Mouse (Mus musculus) megakaryocyte-erythroid progenitor cell, adult 5-6 weeks (primary cell): Measurements from ENCODE around the gene Clec10a. TPM values are rescaled to one million over a fixed set of nuclear protein-coding genes. Genes with fewer than 3 reads are reported as not detected.

Experiments
- ATAC-seq: replicated peaks from 2 replicates; pipeline ENCODE4 v1.8.0; 2016; ENCODE audit warnings: mild to moderate bottlenecking, inconsistent platforms; ENCODE audit not compliant: severe bottlenecking, poor library complexity, low FRiP score, low TSS enrichment
- total RNA-seq, 2 experiments: library from RNA; stranded (forward) in 1 of 2; stranded (reverse) in 1 of 2; fragments of 200-1000, 215-1000 nt in 1 of 2; fragments of >200 nt in 1 of 2; fragmentation: Nextera tagmentation in 1 of 2; gene quantifications; 2 replicates each; pipeline ENCODE4 v1.2.3; 2014 to 2017

Gene Clec10a
- total RNA-seq, 2 experiments from 2014 or later: 0.75 TPM; not detected in 1

GRCm38 (mm10) chr11:70178756-70179155 lies 22.8 kb downstream of the Clec10a start:
- no peak for ATAC-seq

- no peak for ATAC-seq
Measured at GRCm38 (mm10) chr11:70179401-70179800, 23.4 kb downstream of the Clec10a start.

DNA sequence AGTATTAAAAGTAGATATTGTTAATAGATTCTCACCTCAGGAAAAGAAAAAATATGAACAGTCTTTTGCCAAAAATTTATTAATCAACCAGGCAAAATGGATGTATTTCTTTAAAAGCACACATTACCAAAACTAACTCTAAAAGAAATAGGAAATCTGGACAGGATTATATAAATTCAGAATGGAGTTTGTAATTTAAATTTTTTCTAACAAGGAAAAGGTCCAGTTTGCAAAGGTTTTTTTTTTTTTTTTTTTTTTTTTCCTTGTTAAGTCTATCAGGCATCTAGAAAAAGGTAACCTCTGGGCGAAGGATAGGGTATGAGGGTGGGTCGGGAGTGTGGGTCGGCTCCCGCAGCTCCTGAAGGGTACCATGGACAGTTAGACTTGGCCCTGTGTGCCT lies 24.5 kb downstream of the Clec10a start:
- ATAC-seq: no peak

DNA sequence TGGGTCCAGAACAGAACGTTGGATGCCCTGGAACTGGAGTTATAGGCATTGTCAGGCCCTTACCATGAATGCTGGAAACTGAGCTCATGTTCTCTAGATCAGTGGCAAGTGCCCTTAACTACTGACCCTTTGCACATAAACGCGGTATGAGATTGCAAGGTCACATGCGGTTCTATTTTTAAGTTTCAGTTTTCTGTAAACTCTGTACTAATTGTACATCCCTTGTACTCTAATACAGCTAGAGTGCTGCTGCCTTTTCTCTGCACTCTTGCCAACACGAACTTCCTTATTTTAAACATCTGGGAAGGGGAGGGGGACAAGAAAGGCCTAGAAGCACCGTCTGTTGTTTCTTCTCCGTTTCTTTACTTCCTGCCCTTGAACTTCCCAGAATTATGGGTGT lies 29.1 kb downstream of the Clec10a start:
- no peak for ATAC-seq

DNA sequence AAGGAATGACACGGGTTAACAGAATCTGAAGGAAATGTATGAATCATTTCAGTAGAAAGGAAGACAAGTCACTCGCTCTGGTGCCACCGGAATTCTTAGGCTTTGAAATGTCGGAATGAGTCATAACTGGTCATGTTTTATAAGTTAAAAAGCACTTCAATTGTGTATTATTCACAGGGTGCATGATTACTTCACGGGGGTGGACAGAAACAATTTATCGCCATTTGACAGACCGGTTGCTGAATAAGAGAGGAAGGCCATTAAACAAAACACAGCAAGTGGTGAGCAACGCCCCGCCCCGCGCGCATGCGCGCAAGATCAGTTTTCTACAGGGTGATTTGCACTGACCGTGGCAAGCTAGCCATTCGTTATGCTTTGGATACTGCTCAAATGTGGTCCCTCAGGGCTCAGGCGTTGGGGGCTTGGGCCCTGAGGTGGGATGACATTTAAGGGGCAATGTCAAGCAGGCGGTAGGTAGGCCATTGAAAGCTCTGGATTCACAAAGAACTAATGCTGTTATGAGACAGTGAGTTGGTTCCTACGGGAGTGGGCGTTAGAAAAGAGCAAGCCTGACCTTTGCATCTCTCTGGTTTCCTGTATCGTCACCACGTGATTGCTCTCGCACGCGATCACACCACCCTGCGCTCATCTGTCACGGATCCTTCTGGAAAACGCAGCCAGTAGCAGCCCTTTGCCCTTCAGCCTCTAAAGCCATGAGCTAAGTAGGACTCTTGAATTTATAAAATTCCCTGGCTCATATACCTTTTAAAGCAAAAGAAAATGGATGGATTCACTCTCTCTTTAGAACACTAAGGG lies 33.5 kb downstream of the Clec10a start:
- ATAC-seq: no peak

DNA sequence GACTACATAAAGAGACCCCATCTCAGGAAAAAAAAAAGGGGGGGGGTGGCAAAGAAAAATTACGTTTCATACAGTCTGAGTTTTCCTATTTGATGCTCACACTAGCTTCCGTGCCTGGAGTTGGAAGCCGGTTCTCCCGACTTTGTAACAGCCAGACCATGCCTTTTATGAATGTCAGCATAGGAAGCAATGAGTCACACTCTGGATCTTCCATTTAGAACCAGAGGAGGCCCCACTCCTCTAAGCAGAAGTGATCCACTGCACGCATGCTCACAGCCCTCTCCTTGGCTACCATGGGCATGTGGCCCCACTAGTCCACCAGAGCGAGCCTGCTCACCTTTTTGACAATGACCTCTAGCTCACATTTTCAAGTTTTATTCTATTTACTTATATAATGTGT lies 35.2 kb downstream of the Clec10a start:
- ATAC-seq: no peak

DNA sequence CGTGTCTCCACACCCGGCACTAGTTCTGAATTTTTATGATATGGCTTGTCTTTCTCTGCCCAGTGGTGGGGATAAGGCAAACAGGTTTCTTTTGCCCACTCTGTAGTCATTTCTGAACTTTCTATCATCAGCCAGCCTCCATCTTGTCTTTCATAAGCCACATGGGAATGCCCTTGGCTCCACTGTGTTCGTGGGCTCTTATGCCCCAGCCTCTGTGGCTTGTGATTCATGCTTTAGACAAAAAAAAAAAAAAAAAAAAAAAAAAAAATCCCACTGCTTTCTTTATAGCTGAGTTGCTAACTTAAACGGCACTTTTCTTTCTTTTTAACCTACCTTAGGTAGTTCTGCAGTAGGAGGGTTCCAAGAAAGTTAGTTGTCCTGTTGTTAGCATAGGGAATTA lies 36.2 kb downstream of the Clec10a start:
- ATAC-seq: no peak

DNA sequence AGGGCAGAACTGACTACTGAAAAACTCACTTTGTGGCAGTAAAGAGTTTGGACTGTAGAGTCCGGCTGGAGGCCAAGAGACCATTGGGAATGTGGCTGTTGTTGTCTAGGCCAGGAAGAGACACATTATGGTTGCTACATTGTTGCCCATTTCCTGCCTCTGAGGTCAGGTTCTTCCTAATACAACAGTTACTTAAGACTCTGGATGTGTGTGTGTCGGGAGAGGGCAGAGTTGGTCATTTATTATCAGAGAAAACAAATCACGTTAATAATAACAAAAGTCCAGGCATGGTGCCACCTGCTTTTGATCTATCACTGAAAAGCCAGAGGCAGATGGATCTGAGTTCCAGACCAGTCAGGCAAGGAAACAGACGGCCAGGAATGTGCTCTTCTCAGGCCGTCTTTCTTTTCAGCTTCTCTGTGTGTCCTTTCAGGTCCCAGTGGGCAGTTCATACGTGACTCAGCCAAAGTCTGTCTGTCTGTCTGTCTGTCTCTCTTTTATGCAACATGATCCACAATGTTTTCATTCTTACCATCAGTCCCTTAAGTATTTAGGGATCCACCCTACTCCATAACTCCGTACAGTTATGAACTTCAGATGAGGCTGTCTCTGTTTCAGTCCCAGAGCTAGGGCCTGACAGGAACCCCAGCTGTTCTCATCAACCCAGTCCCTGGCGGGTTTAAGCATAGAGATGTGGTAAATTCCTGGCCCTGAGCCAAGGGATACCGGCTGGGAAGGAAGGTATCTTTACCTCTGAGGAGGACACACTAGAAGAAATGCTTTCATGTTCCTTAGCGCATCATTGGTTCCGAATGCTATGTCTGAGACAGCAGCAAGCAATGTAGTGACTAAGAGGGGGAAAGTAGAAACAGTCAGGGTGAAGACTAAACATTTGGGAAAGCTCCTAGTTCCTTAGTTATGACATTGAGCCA lies 37.6 kb downstream of the Clec10a start:
- no peak for ATAC-seq

DNA sequence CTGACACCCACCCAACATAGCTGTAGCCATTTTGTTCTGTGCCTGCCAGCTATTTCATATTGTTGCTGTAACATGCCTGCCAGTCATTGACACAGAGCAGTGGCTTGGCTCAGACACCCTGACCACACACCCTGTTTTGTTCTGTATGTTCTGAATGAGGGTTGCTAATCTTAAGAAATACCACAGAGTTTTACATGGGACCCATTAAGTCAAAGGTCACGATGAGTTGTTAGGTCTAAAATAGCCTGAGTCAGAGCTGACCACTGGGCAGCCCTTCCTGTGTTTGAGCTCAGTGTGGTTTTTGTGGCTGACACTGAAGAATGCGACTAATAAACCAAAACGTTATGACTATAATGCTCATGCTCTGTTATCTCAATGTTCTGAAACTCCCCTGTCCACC lies 42.3 kb downstream of the Clec10a start:
- ATAC-seq: no peak

DNA sequence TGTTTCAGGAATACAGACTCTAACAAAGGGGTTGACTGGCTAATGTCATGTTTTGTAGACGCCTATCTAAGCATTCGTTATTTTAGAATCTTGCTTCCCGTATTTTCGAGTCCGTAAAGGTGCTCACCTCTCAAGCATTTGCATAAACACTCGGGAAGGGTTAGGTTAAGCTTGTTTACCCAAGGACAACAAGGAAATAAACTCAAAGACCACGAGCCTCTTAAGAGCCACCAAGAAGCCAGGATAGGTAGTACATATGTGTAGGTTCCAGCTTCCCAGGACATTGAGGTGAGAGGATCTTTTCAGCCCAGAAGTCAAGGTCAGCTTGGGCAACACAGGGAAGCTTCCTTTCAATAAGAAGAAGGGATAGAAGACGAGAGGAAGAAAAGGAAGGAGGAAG lies 43.1 kb downstream of the Clec10a start:
- no peak for ATAC-seq

DNA sequence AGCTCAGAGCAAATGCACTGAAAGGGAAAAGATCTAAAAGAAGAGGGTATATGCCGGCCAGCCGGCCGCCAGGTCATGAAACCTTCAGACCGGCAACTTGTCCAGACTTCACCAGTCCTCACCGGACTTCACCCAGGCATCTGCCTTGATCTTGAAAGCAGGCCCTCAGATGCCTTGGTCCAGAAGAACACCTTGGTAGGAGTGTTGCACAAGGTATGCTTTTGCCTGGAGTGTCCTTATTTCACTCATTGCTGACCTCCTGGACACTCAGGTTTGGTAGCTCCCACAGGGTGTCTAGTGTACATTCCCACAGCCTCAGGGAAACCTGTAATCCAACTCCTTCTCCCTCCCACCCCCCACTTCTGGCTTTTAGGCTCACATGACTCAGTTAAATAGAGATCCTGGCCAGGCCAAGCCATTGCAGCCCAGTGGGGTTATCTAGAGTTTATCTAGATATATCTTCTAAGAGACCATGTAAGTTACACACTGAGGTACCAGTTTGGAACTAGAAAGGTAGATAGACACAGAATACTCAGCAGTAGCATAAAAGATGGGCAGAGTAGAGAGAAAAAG lies 44.1 kb downstream of the Clec10a start:
- no peak for ATAC-seq

GRCm38 (mm10) chr11:70201691-70202090 lies 45.7 kb downstream of the Clec10a start:
- ATAC-seq: peak; percentile 83

DNA sequence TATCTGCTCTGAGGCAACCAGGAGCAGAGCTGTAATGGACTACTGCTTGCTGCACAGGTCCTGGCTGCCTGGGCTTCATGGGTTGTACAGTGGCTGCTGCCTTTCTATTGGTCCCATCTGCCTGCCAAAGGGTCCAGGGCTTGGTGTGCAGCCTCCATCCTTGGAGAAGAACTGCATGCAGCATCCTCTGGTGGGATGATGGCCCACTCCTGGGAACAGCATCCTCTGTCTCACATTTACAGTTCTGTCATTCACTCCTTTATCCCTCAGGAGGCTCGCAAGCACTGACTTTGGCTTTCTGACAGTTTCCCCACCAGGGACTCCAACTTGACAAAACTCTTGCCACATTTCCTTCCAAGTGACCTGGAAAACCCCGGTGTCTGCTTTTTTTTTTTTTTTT lies 50.8 kb downstream of the Clec10a start:
- ATAC-seq: no peak

- no peak for ATAC-seq
Measured at GRCm38 (mm10) chr11:70207283-70207682, 51.3 kb downstream of the Clec10a start.

DNA sequence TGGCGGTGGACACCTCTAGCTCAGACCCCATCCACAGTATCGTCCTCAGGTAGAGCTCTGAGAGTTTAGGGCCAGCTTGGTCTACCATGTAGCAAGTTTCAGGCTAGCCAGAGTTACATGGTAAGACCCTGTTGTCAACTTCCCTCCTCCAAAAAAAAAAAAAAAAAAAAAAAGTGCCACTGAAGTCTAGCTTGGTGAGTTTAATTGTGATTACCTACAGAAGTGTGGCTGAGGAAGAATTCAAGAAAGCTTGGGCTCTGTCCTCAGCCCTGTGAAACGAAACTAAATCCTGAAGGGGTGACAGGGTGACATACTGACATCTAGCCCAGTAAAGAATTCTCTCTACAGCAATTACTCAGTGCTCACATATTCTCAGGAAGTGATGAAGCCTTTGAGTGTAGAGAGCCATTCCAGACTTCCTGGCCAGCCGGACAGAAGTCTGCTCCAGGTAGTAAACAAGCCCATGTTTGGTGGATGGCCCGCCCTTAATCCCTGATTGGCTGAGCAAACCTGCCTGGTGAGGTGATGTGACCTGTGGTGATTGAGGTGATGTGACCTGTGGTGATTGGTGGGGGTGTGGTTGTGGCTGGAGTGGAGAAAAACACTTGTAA lies 52.9 kb downstream of the Clec10a start:
- no peak for ATAC-seq

DNA sequence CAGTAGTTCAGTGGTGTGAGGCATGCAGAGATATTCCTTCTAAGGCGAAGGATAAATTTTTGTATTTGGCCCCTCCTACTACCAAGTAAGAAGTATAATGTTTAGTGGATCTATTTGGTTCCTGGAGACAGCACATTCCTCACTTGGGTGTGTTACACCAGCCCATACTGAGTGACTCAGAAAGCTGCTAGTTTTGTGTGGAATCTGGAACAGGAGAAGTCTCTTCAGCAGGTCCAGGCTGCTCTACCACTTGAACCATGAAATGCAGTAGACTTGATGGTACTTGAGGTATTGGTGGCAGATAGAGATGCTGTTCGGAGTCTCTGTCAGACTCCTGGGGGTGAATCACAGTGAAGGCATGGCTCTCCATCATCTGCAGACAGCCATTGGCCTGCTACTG lies 54.7 kb downstream of the Clec10a start:
- ATAC-seq: no peak

DNA sequence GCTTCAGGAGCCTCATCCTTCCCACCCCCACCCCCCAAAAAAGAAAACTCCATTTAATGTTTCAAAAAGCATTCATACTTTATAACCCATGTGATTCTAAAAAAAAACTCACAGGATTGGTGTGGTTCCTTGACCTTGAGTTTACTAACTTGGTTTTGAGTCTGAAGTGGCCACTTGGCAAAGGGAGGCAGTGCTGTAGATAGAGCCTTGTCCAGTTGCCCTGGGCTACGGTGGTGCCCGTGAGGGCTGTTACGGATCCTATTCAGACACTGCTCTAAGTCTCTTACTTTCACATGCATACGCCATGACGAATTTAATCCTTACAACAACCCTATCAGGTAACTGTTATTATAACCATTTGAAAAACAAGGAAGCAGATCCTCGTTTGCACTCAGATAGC lies 56.0 kb downstream of the Clec10a start:
- ATAC-seq: no peak

GRCm38 (mm10) chr11:70212423-70212822 lies 56.4 kb downstream of the Clec10a start, which contains the start of gene Slc16a11:
Slc16a11 (plus strand) TSS chr11:70212752.
- no peak for ATAC-seq

- ATAC-seq: peak; percentile 40; the same call in 1 of the 2 replicates
Measured at GRCm38 (mm10) chr11:70212896-70213295, 56.9 kb downstream of the Clec10a start.

DNA sequence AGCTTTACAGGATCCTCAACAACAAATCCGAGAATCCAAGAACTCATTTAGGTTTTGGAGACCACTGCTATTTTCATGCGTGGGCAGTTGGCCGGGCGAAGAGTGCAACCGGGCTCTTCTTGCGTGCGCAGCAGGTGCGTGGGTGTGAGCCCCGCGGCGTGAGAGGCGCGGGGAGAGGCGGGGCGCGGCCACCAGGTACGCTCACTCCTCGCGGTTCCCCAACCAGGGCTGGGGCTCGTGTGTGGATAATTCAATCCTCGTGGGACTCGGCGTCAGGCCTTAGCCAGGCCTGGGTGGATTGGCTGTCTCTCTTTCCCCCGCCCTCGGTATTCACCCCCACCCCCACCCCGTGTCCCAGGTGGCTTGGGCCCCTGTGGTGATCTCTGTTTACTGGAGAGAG lies 57.7 kb downstream of the Clec10a start:
- no peak for ATAC-seq
